Mouse (Mus musculus) megakaryocyte, embryonic 14.5 days (primary cell): Measurements from ENCODE around the gene Aimp1.

Source experiments
- FLI1 ChIP-seq: IDR thresholded peaks from 2 replicates; pipeline ENCODE4 v1.6.1; 2012; ENCODE audit warnings: low read length, inconsistent platforms, mixed read lengths
- GATA1 ChIP-seq: IDR thresholded peaks from 3 replicates; pipeline ENCODE4 v1.6.1; 2012; ENCODE audit warnings: mixed read lengths, low read length, inconsistent platforms, borderline replicate concordance

DNA sequence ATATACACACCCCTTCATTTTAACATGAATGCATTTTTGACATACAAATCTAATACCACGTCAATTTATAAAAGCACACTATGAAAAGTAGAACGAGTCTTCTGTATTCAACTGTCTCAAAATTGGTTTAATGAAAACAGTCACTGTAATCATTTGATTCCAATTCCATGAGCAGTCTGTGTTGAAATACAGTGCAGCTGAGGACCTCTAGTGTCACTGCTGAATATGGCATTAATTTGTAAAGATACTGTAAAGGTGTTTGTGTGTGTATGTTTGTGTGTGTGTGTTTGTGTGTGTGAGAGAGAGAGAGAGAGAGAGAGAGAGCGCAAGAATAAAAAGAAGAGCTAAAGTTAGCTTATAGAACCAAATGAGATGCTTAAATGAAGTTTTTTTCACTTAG, 17.2 kb upstream of the Aimp1 start:
- TF ChIP-seq GATA1 (no peak), FLI1 (no peak)
